Mouse (Mus musculus) cerebellum, adult 2 months (tissue): ENCODE data around the gene Cyb5d2. TPM values are rescaled to one million over a fixed set of nuclear protein-coding genes. Genes with fewer than 3 reads are reported as not detected.
"Not testable (repeated sequence)": the region's sequence is repeated elsewhere in the genome, so short reads cannot be mapped to it uniquely, and the experiment has no call there.

ENCODE experiments used
- DNase-seq, 2 experiments: peaks; one replicate each; pipeline ENCODE4 v3.0.0; 2021
- H3K27ac ChIP-seq: fragments of 200-500 bp; 2 replicates; pipeline ENCODE4 v1.5.1; 2012; ENCODE audit warnings: low read length, control low read depth, inconsistent platforms; ENCODE audit not compliant: insufficient read depth
- H3K27me3 ChIP-seq: fragments of 200-500 bp; 2 replicates; pipeline ENCODE4 v1.6.1; 2012; ENCODE audit warnings: inconsistent platforms, mild to moderate bottlenecking, low read length, moderate library complexity; ENCODE audit not compliant: control insufficient read depth, insufficient read depth
- H3K4me1 ChIP-seq: fragments of 200-500 bp; 2 replicates; pipeline ENCODE4 v1.6.1; 2011; ENCODE audit warnings: low read length; ENCODE audit not compliant: control insufficient read depth, insufficient read depth
- H3K4me3 ChIP-seq: fragments of 200-500 bp; replicated peaks from 2 replicates; pipeline ENCODE3; 2011; ENCODE audit warnings: mild to moderate bottlenecking, low read depth, low read length, control low read depth; ENCODE audit not compliant: insufficient read depth
- CTCF ChIP-seq: fragments of 200-500 bp; IDR thresholded peaks from 2 replicates; pipeline ENCODE4 v1.5.1; 2011; ENCODE audit warnings: low read depth, mild to moderate bottlenecking, control low read depth, low read length, moderate library complexity, borderline replicate concordance; ENCODE audit not compliant: insufficient read depth
- POLR2A ChIP-seq: fragments of 200-500 bp; IDR thresholded peaks from 2 replicates; pipeline ENCODE4 v1.6.1; 2011; ENCODE audit warnings: low read length, control low read depth, borderline replicate concordance; ENCODE audit not compliant: insufficient read depth
- WGBS: fragments of 180-500 bp; shearing (Covaris S2); methylation state at CpG from one replicate; pipeline ENCODE4 v1.1.7; 2018; 5-methylcytosine and 5-hydroxymethylcytosine counted together
- polyA plus RNA-seq: library from polyadenylated mRNA; depleted of rRNA; stranded (reverse); fragments of >200 nt; gene quantifications from 2 replicates; pipeline ENCODE4 v1.2.3, GENCODE M21; 2012; rRNA removed

The Cyb5d2 gene
- polyA plus RNA-seq, 1 experiment, result 16.4 TPM

- H3K27me3 ChIP-seq, result no peaks in the 10 kb centered on the region
- 29% methylated on average over 5 of the region's 5 CpGs for WGBS
- no peak overlapping the region for H3K27ac ChIP-seq
Measured at GRCm38 (mm10) chr11:72758316-72758715, 37.6 kb downstream of the Cyb5d2 start.

GRCm38 (mm10) chr11:72751956-72752355, 44.0 kb downstream of the Cyb5d2 start:
- no peak overlapping the region for H3K27ac ChIP-seq
- no peak overlapping the region for H3K4me3 ChIP-seq
- no peak for DNase-seq
- WGBS, result 16% methylated on average over 2 of the region's 2 CpGs
- H3K27me3 ChIP-seq, result no peaks in the 10 kb centered on the region
- H3K4me1 ChIP-seq, result no peaks in the 10 kb centered on the region
- TF ChIP-seq CTCF (no peak), POLR2A (no peak)

More at GRCm38 (mm10) chr11:72758316-72758715, 37.6 kb downstream of the Cyb5d2 start:
- Histone ChIP-seq H3K4me1 (0 out of 2 replicates have a peak, but pooled peaks cover 3% of the 10 kb centered on the region), H3K4me3 (no peak overlapping the region)
- no peak for TF ChIP-seq CTCF
- TF ChIP-seq POLR2A, result no peak
- peak; percentile 28 to 40 for DNase-seq

- no peaks in the 10 kb centered on the region for H3K4me1 ChIP-seq
- no peaks in the 10 kb centered on the region for H3K27me3 ChIP-seq
- no peak for TF ChIP-seq CTCF
- TF ChIP-seq POLR2A, result no peak
- 89% methylated on average over 1 of the region's 1 CpGs for WGBS
- no peak overlapping the region for H3K27ac ChIP-seq
- DNase-seq, result no peak
- no peak overlapping the region for H3K4me3 ChIP-seq
Measured at GRCm38 (mm10) chr11:72739048-72739447, 56.9 kb downstream of the Cyb5d2 start.

- H3K27me3 ChIP-seq, H3K4me1 ChIP-seq, H3K27ac ChIP-seq, H3K4me3 ChIP-seq: not testable (repeated sequence)
- DNase-seq, result peak; percentile 28
- peak; percentile 58; the same call in 1 of the 2 replicates for TF ChIP-seq CTCF
- WGBS, result 76% methylated on average over 5 of the region's 5 CpGs
Measured at GRCm38 (mm10) chr11:72737517-72737916, 58.4 kb downstream of the Cyb5d2 start.

GRCm38 (mm10) chr11:72736320-72736719, 59.6 kb downstream of the Cyb5d2 start:
- H3K27ac ChIP-seq, result no peak overlapping the region
- 93% methylated on average over 1 of the region's 1 CpGs for WGBS
- no peak for TF ChIP-seq POLR2A
- TF ChIP-seq CTCF, result no peak

GRCm38 (mm10) chr11:72735519-72735860, 60.5 kb downstream of the Cyb5d2 start:
- no peaks in the 10 kb centered on the region for H3K27me3 ChIP-seq
- no peak overlapping the region for H3K27ac ChIP-seq
- no peak overlapping the region for H3K4me3 ChIP-seq
- DNase-seq, result no peak
- H3K4me1 ChIP-seq, result no peaks in the 10 kb centered on the region
- WGBS, result 76% methylated on average over 2 of the region's 2 CpGs
- TF ChIP-seq POLR2A (no peak), CTCF (no peak)

More at GRCm38 (mm10) chr11:72736320-72736719, 59.6 kb downstream of the Cyb5d2 start:
- no peak for DNase-seq
- Histone ChIP-seq H3K4me3 (no peak overlapping the region), H3K4me1 (no peaks in the 10 kb centered on the region), H3K27me3 (no peaks in the 10 kb centered on the region)

- no peak for TF ChIP-seq POLR2A
- no peak for TF ChIP-seq CTCF
- Histone ChIP-seq H3K4me3 (no peak overlapping the region), H3K4me1 (no peaks in the 10 kb centered on the region), H3K27ac (no peak overlapping the region), H3K27me3 (no peaks in the 10 kb centered on the region)
- WGBS, result 84% methylated on average over 4 of the region's 4 CpGs
- DNase-seq, result no peak
Measured at GRCm38 (mm10) chr11:72734840-72735518, 61.0 kb downstream of the Cyb5d2 start.

- Histone ChIP-seq H3K4me1 (no peaks in the 10 kb centered on the region), H3K27ac (no peak overlapping the region), H3K4me3 (no peak overlapping the region), H3K27me3 (no peaks in the 10 kb centered on the region)
- WGBS, result 95% methylated on average over 3 of the region's 3 CpGs
- no peak for DNase-seq
- TF ChIP-seq CTCF, result no peak
- TF ChIP-seq POLR2A, result no peak
Measured at GRCm38 (mm10) chr11:72733736-72734135, 62.2 kb downstream of the Cyb5d2 start.

Other genes with a start within 250 kb of the Cyb5d2 start
- gene Spns3, start 245.6 kb downstream of the Cyb5d2 start, polyA plus RNA-seq, result 0.63 and 0.84 TPM in 2 replicates
- gene Ube2g1, start 188.9 kb downstream of the Cyb5d2 start, polyA plus RNA-seq, result 41.3 and 44.5 TPM in 2 replicates
- 26.9 and 28.1 TPM in 2 replicates for gene Ankfy1, start 106.1 kb downstream of the Cyb5d2 start, polyA plus RNA-seq
- 35.3 and 37.4 TPM in 2 replicates for gene Zzef1, start 84 bp upstream of the Cyb5d2 start, polyA plus RNA-seq
- gene Atp2a3, start 165.0 kb upstream of the Cyb5d2 start, polyA plus RNA-seq, result 104 and 125 TPM in 2 replicates
- gene P2rx1, start 203.0 kb upstream of the Cyb5d2 start, polyA plus RNA-seq, result 0.41 and 0.46 TPM in 2 replicates
- 68.8 and 70.8 TPM in 2 replicates for gene Camkk1, start 222.9 kb upstream of the Cyb5d2 start, polyA plus RNA-seq